Mouse (Mus musculus) heart, embryonic 12.5 days (tissue): ENCODE measurements around the gene Arpc5l. TPM values are rescaled to one million over a fixed set of nuclear protein-coding genes. Genes with fewer than 3 reads are reported as not detected.

Source experiments
- polyA plus RNA-seq: library from polyadenylated mRNA; unstranded; fragments of >200 nt; fragmentation: Nextera tagmentation; extraction: Ambion mirVana; gene quantifications from 2 replicates; pipeline ENCODE4 v1.2.1, GENCODE M21; 2016

Gene Arpc5l
- polyA plus RNA-seq, 1 experiment from 2014 or later: 82.3 TPM

Other genes starting within 250 kb of the Arpc5l start
- gene Nr6a1, start 77.7 kb upstream of the Arpc5l start, polyA plus RNA-seq: 1.2 and 1.3 TPM in 2 replicates
- 6.8 and 8.4 TPM in 2 replicates for gene Olfml2a, start 73.4 kb upstream of the Arpc5l start, polyA plus RNA-seq
- gene Wdr38, start 7.9 kb upstream of the Arpc5l start, polyA plus RNA-seq: 0.91 and 1.0 TPM in 2 replicates
- gene Rpl35, start 276 bp downstream of the Arpc5l start, polyA plus RNA-seq: 733 and 779 TPM in 2 replicates
- 22.0 and 23.3 TPM in 2 replicates for gene Golga1, start 60.2 kb downstream of the Arpc5l start, polyA plus RNA-seq
- 6.2 and 7.6 TPM in 2 replicates for gene Scai, start 185.4 kb downstream of the Arpc5l start, polyA plus RNA-seq
- 55.3 and 55.9 TPM in 2 replicates for gene Ppp6c, start 221.1 kb downstream of the Arpc5l start, polyA plus RNA-seq